Mouse (Mus musculus): ENCODE data around the gene Sost. TPM values are rescaled to one million over a fixed set of nuclear protein-coding genes. Genes with fewer than 3 reads are reported as not detected.

Sost gene
- polyA plus RNA-seq, 1 experiment from 2014 or later = 1.8 TPM

DNA sequence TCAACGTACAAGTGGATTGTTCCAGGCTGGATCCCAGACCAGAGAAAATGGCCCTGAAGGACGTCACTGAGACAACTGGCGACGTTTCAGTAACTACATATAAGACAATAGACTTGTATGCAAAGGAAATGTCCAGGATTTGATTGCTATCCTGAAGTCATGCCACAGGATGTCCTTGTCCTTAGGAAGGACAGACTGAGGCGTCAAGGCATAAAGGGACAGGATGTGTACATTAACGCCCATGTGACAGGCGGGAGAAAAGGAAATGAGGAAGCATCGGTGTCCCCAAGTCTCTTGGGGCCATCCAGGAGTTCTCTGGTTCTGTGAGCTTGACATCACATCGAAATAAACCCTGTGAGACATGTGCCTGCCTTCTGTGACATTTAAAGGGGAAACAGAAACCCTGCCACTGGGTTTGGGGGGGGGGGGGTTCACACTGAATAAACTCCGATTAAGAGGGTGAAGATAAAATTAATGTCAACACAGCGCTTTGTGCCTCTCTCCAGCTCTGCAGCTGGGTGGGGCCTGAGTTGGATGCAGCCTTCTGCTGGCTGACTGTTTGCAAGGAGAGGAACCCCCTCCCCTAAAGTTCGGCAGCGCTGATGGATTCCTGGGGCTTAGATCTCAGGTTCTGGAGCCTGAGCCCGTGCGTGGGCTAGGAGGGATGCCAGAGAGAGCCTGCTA, 42.3 kb upstream of the Sost start:
- no peaks in the 10 kb centered on the region for H3K36me3 ChIP-seq (ENCODE audit: insufficient read depth, low read length)
- TF ChIP-seq CTCF (IDR thresholded peaks at IDR 0.05; ENCODE audit: low read depth) = no peak
- H3K27ac ChIP-seq = no peak overlapping the region
- 68% methylated on average over 15 of the region's 15 CpGs for WGBS
- H3K27me3 ChIP-seq (ENCODE audit: insufficient read depth, low read length) = no peaks in the 10 kb centered on the region
- no peaks in the 10 kb centered on the region for H3K4me1 ChIP-seq (replicated peaks; ENCODE audit: insufficient read depth, low read length)
- peak; percentile 35 for DNase-seq (ENCODE audit: low spot score)
- no peak overlapping the region for H3K9ac ChIP-seq (ENCODE audit: low read depth, low read length)
- no peak overlapping the region for H3K4me2 ChIP-seq (ENCODE audit: low read length)
- H3K4me3 ChIP-seq (replicated peaks; ENCODE audit: low read depth, low read length) = no peak overlapping the region
- ATAC-seq (replicated peaks; ENCODE audit: low FRiP score, low read depth) = no peak
- no peaks in the 10 kb centered on the region for H3K9me3 ChIP-seq (replicated peaks; ENCODE audit: low read length)

GRCm38 (mm10) chr11:102008372-102008771, 41.6 kb upstream of the Sost start:
- Histone ChIP-seq H3K36me3 (ENCODE audit: insufficient read depth, low read length) (no peaks in the 10 kb centered on the region), H3K9me3 (replicated peaks; ENCODE audit: low read length) (no peaks in the 10 kb centered on the region), H3K4me1 (replicated peaks; ENCODE audit: insufficient read depth, low read length) (no peaks in the 10 kb centered on the region), H3K27me3 (ENCODE audit: insufficient read depth, low read length) (no peaks in the 10 kb centered on the region), H3K4me2 (ENCODE audit: low read length) (no peak overlapping the region), H3K4me3 (replicated peaks; ENCODE audit: low read depth, low read length) (no peak overlapping the region), H3K27ac (no peak overlapping the region), H3K9ac (ENCODE audit: low read depth, low read length) (no peak overlapping the region)
- ATAC-seq (replicated peaks; ENCODE audit: low FRiP score, low read depth) (no peak), DNase-seq (ENCODE audit: low spot score) (no peak)
- no peak for TF ChIP-seq CTCF (IDR thresholded peaks at IDR 0.05; ENCODE audit: low read depth)
- 92% methylated on average over 8 of the region's 8 CpGs for WGBS

DNA sequence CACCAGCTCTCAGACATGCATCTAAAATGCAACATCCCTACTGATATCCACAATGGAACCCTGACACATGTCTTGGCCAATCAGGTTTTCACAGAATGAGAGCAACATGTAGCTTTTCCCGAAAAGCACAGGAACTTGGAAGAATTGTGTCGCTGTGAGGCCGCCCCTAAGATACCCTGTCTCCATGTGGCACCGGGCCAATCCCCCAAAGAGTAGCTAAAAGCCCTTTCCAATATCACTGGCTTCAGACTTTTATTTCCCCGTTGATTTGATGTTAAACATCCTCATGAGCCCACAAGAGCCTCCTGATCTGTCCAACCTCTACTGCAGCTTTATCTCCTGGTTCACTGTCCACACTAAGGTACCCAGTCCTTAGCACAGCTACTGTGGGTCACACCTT, 39.9 kb upstream of the Sost start:
- Histone ChIP-seq H3K27ac (no peak overlapping the region), H3K36me3 (ENCODE audit: insufficient read depth, low read length) (no peaks in the 10 kb centered on the region), H3K9ac (ENCODE audit: low read depth, low read length) (no peak overlapping the region), H3K4me1 (replicated peaks; ENCODE audit: insufficient read depth, low read length) (no peaks in the 10 kb centered on the region), H3K4me3 (replicated peaks; ENCODE audit: low read depth, low read length) (no peak overlapping the region), H3K9me3 (replicated peaks; ENCODE audit: low read length) (no peaks in the 10 kb centered on the region), H3K4me2 (ENCODE audit: low read length) (no peak overlapping the region), H3K27me3 (ENCODE audit: insufficient read depth, low read length) (no peaks in the 10 kb centered on the region)
- ATAC-seq (replicated peaks; ENCODE audit: low FRiP score, low read depth) (no peak), DNase-seq (ENCODE audit: low spot score) (no peak)
- no peak for TF ChIP-seq CTCF (IDR thresholded peaks at IDR 0.05; ENCODE audit: low read depth)
- 87% methylated on average over 5 of the region's 5 CpGs for WGBS

- no peaks in the 10 kb centered on the region for H3K36me3 ChIP-seq (ENCODE audit: insufficient read depth, low read length)
- H3K4me1 ChIP-seq (replicated peaks; ENCODE audit: insufficient read depth, low read length) = no peaks in the 10 kb centered on the region
- no peak overlapping the region for H3K9ac ChIP-seq (ENCODE audit: low read depth, low read length)
- TF ChIP-seq CTCF (IDR thresholded peaks at IDR 0.05; ENCODE audit: low read depth) = no peak
- no peak overlapping the region for H3K27ac ChIP-seq
- no peak for ATAC-seq (replicated peaks; ENCODE audit: low FRiP score, low read depth)
- H3K27me3 ChIP-seq (ENCODE audit: insufficient read depth, low read length) = no peaks in the 10 kb centered on the region
- H3K4me2 ChIP-seq (ENCODE audit: low read length) = no peak overlapping the region
- WGBS = 61% methylated on average over 9 of the region's 9 CpGs
- no peak overlapping the region for H3K4me3 ChIP-seq (replicated peaks; ENCODE audit: low read depth, low read length)
- DNase-seq (ENCODE audit: low spot score) = no peak
- H3K9me3 ChIP-seq (replicated peaks; ENCODE audit: low read length) = no peaks in the 10 kb centered on the region
Observed at GRCm38 (mm10) chr11:102006271-102006670, 39.5 kb upstream of the Sost start.

GRCm38 (mm10) chr11:102004251-102004650, 37.4 kb upstream of the Sost start:
- peak; percentile 60 for TF ChIP-seq CTCF (IDR thresholded peaks at IDR 0.05; ENCODE audit: low read depth)
- H3K27me3 ChIP-seq (ENCODE audit: insufficient read depth, low read length) = no peaks in the 10 kb centered on the region
- no peak overlapping the region for H3K4me2 ChIP-seq (ENCODE audit: low read length)
- DNase-seq (ENCODE audit: low spot score) = no peak
- ATAC-seq (replicated peaks; ENCODE audit: low FRiP score, low read depth) = no peak
- H3K9me3 ChIP-seq (replicated peaks; ENCODE audit: low read length) = no peaks in the 10 kb centered on the region
- H3K36me3 ChIP-seq (ENCODE audit: insufficient read depth, low read length) = no peaks in the 10 kb centered on the region
- no peak overlapping the region for H3K9ac ChIP-seq (ENCODE audit: low read depth, low read length)
- no peaks in the 10 kb centered on the region for H3K4me1 ChIP-seq (replicated peaks; ENCODE audit: insufficient read depth, low read length)
- no peak overlapping the region for H3K4me3 ChIP-seq (replicated peaks; ENCODE audit: low read depth, low read length)
- H3K27ac ChIP-seq = no peak overlapping the region
- 95% methylated on average over 8 of the region's 8 CpGs for WGBS

DNA sequence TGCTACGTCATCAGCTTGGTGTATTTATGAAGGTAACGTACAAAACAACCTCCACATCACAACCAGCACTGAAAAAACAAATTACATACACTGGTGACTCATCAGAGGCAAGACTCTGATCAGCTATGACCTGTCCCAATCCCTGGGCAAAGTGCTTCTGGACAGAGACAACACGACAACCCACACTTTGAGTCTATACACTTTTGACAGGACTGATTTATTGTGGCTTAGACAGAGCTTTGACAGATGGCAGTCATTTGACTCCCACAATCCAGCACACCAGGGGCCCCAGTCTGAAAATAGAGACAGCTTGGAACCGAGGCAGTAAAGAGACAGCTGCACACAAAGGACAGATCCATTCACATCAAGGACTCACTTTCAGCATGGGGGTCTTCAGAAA, 32.7 kb upstream of the Sost start:
- Histone ChIP-seq H3K9ac (ENCODE audit: low read depth, low read length) (no peak overlapping the region), H3K27ac (no peak overlapping the region), H3K4me2 (ENCODE audit: low read length) (no peak overlapping the region), H3K36me3 (ENCODE audit: insufficient read depth, low read length) (no peaks in the 10 kb centered on the region), H3K4me1 (replicated peaks; ENCODE audit: insufficient read depth, low read length) (no peaks in the 10 kb centered on the region), H3K4me3 (replicated peaks; ENCODE audit: low read depth, low read length) (no peak overlapping the region), H3K27me3 (ENCODE audit: insufficient read depth, low read length) (no peaks in the 10 kb centered on the region), H3K9me3 (replicated peaks; ENCODE audit: low read length) (no peaks in the 10 kb centered on the region)
- TF ChIP-seq CTCF (IDR thresholded peaks at IDR 0.05; ENCODE audit: low read depth) = no peak
- ATAC-seq (replicated peaks; ENCODE audit: low FRiP score, low read depth) (no peak), DNase-seq (ENCODE audit: low spot score) (no peak)
- WGBS = 53% methylated on average over 4 of the region's 4 CpGs

DNA sequence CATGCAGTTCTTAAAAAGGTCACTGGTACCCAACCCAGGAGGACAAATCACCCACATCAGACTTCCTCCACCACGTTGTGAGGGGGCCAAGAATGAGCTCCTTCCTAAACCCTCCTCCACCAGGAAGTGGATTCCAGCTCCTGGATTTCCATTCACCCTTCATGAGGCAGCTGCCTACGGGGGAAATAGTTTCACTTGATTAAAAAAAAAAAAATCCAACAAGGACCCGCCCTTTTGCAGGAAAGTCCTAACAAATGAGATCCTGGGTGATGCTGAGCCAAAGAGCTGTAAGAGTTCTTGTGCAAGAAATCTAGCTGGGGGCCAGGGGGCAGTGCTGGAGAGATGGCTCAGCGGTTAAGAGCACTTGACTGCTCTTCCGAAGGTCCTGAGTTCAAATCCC, 31.4 kb upstream of the Sost start:
- H3K36me3 ChIP-seq (ENCODE audit: insufficient read depth, low read length) = no peaks in the 10 kb centered on the region
- H3K27me3 ChIP-seq (ENCODE audit: insufficient read depth, low read length) = no peaks in the 10 kb centered on the region
- 32% methylated on average over 5 of the region's 5 CpGs for WGBS
- H3K4me3 ChIP-seq (replicated peaks; ENCODE audit: low read depth, low read length) = no peak overlapping the region
- no peaks in the 10 kb centered on the region for H3K4me1 ChIP-seq (replicated peaks; ENCODE audit: insufficient read depth, low read length)
- no peak overlapping the region for H3K4me2 ChIP-seq (ENCODE audit: low read length)
- no peaks in the 10 kb centered on the region for H3K9me3 ChIP-seq (replicated peaks; ENCODE audit: low read length)
- ATAC-seq (replicated peaks; ENCODE audit: low FRiP score, low read depth) (no peak), DNase-seq (ENCODE audit: low spot score) (peak; percentile 52)
- no peak overlapping the region for H3K27ac ChIP-seq
- no peak for TF ChIP-seq CTCF (IDR thresholded peaks at IDR 0.05; ENCODE audit: low read depth)
- H3K9ac ChIP-seq (ENCODE audit: low read depth, low read length) = no peak overlapping the region

Measured in kidney, postnatal 0 days (tissue).